Mouse (Mus musculus) gastrocnemius, adult 8-10 months (tissue): ENCODE data around the gene Timm44. TPM values are rescaled to one million over a fixed set of nuclear protein-coding genes. Genes with fewer than 3 reads are reported as not detected.
A peak's percentile ranks its signal among the peaks of the same experiment; 100 is the strongest.

ENCODE experiments used
- DNase-seq, 2 experiments: peaks; one replicate each; pipeline ENCODE4 v3.0.0; 2022; ENCODE audit warnings: low spot score in 2 of 2
- total RNA-seq, 4 experiments: library from RNA; stranded (reverse); gene quantifications; 2 replicates each; pipeline ENCODE4 v1.2.4; 2022

Timm44 gene
- total RNA-seq, 4 experiments from 2014 or later: 53.9 to 58.7 (median 54.8) TPM

DNA sequence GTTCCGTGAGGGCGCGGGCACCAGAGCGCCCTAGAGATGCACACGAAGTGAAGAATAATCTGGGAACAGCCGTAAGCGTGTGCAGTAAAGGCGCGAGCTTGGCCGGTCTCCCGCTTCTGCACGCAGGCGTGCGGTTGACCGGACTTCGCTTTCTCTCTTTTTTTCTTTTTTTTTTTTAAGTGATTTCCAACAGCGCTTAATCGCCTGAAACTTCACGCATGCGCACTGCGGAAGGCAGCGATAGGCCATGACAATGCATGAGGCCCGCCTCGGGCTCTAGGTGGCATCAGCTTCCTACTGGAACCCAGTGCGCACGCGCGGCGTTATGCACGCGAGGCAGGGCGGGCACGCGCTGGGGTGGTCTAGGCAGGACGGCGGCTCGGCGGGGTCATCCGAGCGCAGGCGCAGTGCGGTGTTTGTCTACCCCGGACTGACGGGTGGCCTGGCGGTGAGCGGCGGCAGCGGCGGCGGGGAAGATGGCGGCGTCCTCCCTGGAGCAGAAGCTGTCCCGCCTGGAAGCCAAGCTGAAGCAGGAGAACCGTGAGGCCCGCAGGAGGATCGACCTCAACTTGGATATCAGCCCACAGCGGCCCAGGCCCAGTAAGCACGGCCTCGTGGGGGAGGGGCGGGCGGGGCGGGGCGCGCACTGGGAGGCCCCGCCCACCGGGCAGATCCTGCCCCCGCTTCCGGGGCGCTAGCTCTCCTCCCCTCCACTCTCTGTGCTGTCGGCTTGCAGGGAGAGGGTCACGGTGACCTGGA lies 37.1 kb downstream of the Timm44 start, which contains the start of the genes Map2k7 and Gm49320:
Map2k7 (plus strand) TSS at position 307 of the 759 bp plus-strand sequence.
Gm49320 (plus strand) TSS at position 432 of the 759 bp plus-strand sequence.
- peak; percentile 100 for DNase-seq

DNA sequence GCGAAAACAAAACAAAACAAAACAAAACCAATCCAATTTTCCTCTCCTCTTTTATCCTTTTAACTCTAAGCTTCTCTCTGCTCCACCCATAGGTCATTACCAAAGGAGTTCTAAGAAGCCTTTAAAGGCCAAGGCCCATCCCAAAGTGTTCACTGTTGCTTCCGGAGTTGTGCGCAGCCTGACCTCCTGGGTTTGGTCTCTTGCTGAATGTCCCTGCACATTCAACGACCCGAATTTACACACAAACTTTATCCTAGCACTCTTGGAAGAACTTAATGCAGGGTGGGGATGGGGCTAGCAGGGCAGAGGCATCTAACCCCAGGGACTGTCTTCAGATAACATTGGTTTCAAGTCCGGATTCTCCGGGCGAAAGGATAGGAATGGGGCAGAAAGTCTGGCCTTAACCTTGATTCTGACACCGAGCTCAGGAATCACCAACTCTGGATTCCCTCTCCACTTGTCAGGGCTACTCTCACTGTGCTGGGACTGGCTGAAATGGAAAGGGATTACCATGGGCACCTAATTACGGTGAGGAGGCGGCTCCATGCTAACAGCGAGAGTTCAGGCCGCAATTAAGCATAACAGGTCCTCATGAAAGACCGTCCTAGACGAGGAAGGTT lies 37.8 kb downstream of the Timm44 start:
- no peak for DNase-seq

DNA sequence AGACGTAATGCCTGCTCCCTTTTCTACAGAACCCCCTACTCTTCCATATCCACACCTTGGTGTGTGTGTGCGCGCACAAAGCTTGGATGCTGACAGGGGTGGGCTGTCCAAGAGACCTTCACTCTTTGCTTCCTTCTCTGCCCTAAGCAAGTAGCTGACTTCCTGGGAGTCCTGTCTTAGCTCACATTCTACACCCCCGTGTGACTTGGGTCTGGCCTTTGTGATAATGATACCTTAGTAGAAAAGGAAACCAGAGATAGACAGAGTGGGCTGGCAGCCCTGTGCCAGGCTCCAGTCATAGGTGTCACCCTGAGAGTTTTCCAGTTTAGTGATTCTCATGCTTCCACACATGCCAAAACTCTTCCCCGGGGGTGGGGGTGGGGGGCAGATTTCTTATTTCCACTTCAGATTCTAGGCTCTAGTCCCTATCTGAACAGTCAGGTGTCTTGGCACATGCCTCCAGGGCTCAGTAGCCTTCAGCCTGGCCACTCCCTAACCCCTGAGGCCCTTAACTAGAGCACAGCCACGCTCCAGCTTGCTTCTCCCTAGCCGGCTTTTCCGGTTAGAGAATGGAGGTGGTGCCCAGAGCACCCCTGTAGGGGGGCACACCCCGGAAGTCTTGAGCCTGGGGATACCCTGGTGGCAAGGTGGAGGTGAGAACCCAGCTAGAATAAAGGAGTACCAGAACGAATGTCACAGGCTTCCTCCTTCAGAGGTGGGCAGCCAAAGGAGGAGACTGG lies 44.9 kb downstream of the Timm44 start:
- no peak for DNase-seq

DNA sequence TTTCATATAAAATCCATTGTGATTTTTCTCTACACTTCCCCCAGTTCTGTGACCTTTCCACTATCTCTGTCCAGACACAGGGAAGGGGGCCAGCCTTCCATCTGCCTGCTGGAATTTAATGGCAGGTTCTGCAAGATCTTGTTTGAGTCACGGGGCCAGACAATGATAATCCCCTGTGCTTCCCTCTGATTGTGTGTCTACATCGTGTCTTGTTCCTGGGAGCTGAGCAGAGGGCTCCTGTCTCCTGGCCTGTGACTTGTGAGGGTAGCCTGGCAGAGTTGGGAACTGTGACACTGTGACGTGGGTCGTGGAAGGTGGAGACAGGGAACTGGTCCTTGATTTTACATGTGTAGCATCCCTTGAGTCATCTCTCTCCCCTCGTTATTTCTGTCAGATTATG lies 45.9 kb downstream of the Timm44 start:
- DNase-seq: no peak

GRCm38 (mm10) chr8:4227919-4228318 lies 47.8 kb downstream of the Timm44 start:
- no peak for DNase-seq

- no peak for DNase-seq
Observed at GRCm38 (mm10) chr8:4226739-4227347, 48.9 kb downstream of the Timm44 start, which contains the start of gene Lrrc8e. Lrrc8e (plus strand) TSS chr8:4226827.

GRCm38 (mm10) chr8:4226323-4226722 lies 49.4 kb downstream of the Timm44 start:
- DNase-seq: no peak

- no peak for DNase-seq
Observed at GRCm38 (mm10) chr8:4222059-4222458, 53.7 kb downstream of the Timm44 start.

DNA sequence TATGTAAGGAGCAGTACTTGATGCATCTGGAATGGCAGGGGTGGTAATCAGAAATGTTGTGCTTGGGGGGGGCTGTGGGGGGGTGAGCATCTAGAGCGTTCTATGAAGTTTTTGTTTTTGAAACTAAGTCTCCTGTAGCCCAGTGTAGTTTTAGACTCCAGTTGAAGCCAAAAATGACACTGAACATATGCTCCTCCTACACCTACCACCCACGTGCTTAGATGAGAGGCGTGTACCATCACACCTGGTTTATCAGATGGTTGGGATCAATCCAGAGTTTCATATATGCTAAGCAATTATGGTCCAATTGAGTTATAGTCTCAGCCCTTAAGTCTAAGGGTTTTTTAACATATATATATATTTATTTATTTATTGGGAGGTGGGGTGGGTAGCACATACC lies 56.1 kb downstream of the Timm44 start:
- no peak for DNase-seq

GRCm38 (mm10) chr8:4216791-4217621 lies 58.7 kb downstream of the Timm44 start, which contains the start of gene Prr36:
Prr36 (minus strand) TSS chr8:4217459.
- no peak for DNase-seq

DNA sequence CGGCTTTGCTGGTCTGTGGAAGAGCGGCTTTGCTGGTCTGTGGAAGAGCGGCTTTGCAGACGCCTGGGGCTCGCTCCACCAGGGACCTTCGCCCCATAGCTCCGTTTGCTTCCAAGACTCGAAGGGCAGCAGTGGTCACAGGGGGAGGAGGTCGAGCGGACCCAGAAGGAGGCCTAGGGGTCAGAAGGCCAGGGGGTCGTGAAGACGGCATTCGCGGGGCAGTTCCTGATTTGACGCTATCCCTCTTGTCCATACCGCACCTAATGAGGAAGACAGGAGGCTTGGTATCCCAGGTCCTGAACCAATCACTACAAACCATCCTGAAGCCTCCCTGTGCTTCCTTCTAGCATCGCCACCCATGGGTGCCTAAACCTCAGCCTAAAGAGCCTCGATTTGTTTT lies 59.4 kb downstream of the Timm44 start:
- DNase-seq: no peak

DNA sequence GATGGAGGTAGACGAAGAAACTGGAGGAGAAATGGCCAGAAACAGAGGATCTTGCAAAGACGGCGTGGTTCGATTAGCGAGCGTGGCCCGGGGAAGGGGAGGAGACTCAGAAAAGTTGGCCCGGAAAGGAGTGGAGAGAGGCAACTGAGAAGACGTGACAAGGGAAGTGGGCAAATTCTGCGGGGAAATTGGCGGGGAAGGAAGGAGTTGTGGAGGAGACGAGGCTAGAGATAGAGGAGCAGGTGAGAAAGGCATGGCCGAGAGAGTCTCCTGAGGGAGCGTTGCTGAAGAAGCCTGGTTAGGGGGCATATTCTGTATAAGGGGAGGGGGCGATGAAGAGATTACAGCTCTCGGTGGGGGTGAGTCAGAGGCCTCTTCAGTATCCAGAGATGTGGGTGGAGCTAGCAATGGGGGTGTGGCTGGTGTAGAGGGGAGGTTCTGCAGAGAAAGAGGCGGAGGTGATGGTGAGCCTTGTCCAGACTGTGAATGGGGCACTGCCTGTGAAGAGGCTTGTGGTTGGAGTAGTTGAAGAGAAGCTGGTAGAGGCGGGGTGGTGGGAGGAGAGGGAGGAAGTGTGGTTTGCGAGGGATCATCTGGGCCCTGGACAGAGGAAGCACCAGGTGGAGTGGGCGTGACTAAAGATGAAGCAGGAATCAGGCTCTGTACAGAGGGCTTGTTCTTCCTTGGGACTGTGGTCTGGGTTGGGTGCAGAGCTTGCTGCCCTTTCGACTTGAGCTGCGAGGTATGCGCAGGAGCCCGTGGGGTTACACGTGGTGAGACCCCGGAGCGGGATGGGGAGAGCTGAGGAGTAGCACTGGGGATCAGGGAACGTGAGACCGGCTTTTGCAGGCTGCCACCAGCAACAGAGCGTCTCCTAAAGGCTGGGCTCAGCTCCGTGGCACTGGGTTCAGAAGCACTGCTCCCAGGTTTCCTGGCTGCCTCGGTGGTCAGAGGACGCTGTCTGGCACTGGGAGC lies 61.4 kb downstream of the Timm44 start:
- no peak for DNase-seq

GRCm38 (mm10) chr8:4213210-4214005 lies 62.3 kb downstream of the Timm44 start:
- DNase-seq: no peak

DNA sequence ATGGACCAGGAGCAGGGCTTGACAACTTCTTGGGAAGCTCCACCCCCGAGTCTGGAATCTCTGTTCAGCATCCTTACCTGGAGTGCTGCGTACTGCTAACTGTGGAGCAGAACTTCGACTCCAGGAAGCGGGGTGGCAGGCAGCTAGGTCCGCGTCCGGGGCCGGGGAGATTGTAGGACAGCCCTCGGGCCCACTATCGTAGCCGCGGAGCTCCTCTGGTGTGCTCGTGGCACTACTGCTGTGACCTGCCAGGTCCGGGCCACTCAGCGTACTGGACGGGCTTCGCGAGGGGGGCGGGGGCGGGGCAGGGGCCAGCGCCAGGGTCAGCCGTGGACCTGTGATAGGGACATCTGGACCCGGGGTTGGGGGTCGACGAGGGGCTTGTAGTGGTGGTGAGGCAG lies 62.9 kb downstream of the Timm44 start:
- no peak for DNase-seq

DNA sequence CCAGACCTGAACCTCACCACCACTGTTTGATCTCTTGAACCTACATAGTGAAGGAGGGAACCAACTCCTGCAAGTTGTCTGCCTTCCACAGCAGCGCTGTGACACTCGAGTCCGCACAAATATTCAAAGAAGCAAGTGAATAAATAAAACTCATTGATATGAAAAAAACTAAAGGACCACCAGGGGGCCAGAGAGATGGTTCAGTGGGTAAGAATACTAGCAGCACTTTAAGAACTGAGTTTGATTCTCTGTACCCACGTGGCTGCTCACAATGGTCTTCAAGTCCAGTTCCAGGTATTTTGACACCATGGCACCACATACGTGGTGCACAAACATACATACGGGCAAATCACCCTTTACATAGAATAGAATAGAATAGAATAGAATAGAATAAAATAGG lies 64.6 kb downstream of the Timm44 start:
- DNase-seq: no peak
